Mouse (Mus musculus): ENCODE data around the gene Mettl7a1. TPM values are rescaled to one million over a fixed set of nuclear protein-coding genes. Genes with fewer than 3 reads are reported as not detected.
"Not testable (repeated sequence)": the region's sequence is repeated elsewhere in the genome, so short reads cannot be mapped to it uniquely, and the experiment has no call there.

Gene Mettl7a1
- polyA plus RNA-seq, 1 experiment from 2014 or later = 5.4 TPM

DNA sequence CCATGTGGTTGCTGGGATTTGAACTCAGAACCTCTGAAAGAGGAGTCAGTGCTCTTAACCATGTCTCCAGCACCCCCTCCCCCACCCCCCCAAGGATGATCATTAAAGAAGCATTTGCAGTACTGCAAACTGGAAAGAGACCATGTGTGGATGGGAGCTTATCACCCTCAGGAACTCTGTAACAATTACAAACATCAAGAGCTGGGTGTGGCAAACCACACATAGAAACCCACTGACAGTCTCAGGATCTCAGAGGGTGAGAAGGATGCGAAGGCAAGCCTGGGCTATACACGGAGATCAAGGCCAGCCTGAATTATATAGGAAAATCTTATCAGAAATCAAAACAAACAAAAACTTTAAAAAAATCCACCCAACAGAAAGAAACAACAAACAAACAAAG lies 2.3 kb downstream of the Mettl7a1 start:
- Histone ChIP-seq H3K27ac (replicated peaks) (no peak overlapping the region), H3K9ac (replicated peaks) (no peak overlapping the region), H3K36me3 (no peaks in the 10 kb centered on the region), H3K9me3 (no peaks in the 10 kb centered on the region), H3K4me3 (no peak overlapping the region), H3K27me3 (no peaks in the 10 kb centered on the region), H3K4me2 (replicated peaks) (no peak overlapping the region), H3K4me1 (peaks cover 15% of the 10 kb centered on the region)
- ATAC-seq (replicated peaks) = no peak
- WGBS = 90% methylated on average over 2 of the region's 2 CpGs

DNA sequence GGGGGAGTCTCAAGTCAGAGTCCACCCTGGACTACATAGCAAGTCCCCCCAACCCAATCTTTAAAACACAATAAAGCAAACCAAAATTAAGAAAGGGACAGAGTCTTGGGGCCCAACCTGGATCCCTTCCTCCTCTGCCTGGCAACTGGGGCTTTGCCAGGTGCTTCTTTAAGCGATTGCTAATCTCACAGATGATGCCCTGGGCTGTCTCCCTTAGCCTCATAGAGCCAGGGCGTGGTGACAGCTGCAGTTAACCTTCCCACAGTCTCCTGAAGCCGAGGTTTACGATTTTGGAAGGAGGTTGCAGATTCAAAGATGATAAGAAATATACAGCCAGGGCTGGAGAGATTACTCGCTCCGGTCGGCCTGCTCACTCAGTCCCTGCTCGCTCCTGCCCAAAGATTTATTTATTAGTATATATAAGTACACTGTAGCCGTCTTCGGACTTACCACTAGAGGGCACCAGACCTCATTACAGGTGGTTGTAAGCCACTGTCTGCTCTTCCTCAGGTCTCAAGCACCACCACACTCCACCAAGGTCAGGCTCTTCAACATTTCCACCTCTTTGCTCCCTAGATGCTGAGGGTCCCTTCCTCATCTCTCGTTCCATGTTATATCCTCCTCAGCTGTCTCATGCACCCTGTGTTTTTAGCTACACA lies 3.6 kb downstream of the Mettl7a1 start:
- ATAC-seq (replicated peaks); H3K27ac ChIP-seq (replicated peaks); H3K9me3 ChIP-seq; H3K36me3 ChIP-seq; H3K27me3 ChIP-seq; H3K4me2 ChIP-seq (replicated peaks); H3K4me3 ChIP-seq; H3K9ac ChIP-seq (replicated peaks): not testable (repeated sequence)
- peaks cover 15% of the 10 kb centered on the region for H3K4me1 ChIP-seq
- WGBS = 41% methylated on average over 11 of the region's 11 CpGs

DNA sequence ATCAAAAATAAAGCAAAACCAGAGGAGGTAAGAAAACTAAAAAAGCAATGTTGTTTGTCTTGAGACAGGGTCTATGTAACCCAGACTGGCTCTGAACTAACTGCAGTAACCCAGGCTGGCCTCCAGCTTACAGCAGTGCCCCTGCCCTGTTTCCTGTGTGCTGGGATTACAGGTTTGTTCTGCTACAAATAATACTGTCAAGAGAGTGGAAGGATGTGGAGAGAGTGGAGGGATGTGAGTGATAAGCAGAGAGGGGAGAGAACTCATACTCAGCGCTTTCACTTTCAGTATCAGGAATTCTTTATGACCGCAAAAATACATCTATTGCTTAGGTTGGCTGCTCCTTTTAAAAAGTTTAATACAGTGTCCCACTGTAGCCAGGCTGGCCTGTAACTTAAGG lies 8.4 kb downstream of the Mettl7a1 start:
- 98% methylated on average over 2 of the region's 2 CpGs for WGBS
- no peaks in the 10 kb centered on the region for H3K36me3 ChIP-seq

DNA sequence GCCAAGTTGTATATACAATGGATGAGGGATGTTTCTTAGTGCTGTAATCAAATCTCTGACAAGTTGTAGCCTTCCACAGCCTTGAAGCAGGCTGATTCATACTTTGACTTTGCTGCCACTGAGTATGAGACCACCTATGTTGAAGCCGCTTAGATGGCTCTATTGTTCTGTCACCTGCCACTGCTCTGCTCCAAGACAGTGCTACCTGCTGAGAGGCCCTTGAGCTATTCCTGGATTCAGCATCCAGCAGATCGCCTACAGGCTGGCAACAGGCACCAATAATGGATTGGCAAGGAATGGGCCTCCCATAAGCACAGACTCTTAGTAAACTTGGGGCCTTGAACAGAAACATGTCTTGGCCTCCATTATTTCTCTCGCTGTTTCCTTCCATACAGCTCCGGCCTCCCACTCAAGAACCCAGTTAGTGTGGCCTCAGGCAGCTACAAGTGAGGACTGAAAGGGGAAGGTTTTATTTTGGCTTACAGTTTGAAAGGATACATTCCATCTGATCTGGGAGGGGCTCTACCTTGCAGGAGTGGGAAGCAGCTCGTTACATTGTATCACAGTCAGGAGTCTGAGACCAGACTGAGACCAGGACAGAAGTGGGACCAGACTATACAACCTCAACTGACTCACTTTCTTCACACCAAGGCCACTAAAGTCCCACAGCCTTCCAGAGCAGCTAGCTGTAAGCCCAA lies 10.7 kb downstream of the Mettl7a1 start:
- H3K9ac ChIP-seq (replicated peaks) = no peak overlapping the region
- ATAC-seq (replicated peaks) = no peak
- 84% methylated on average over 5 of the region's 5 CpGs for WGBS

More for the DNA sequence above, 8.4 kb downstream of the Mettl7a1 start:
- Histone ChIP-seq H3K27me3 (no peaks in the 10 kb centered on the region), H3K9ac (replicated peaks) (no peak overlapping the region), H3K9me3 (no peaks in the 10 kb centered on the region), H3K27ac (replicated peaks) (no peak overlapping the region), H3K4me1 (no peaks in the 10 kb centered on the region), H3K4me2 (replicated peaks) (no peak overlapping the region), H3K4me3 (no peak overlapping the region)
- no peak for ATAC-seq (replicated peaks)

DNA sequence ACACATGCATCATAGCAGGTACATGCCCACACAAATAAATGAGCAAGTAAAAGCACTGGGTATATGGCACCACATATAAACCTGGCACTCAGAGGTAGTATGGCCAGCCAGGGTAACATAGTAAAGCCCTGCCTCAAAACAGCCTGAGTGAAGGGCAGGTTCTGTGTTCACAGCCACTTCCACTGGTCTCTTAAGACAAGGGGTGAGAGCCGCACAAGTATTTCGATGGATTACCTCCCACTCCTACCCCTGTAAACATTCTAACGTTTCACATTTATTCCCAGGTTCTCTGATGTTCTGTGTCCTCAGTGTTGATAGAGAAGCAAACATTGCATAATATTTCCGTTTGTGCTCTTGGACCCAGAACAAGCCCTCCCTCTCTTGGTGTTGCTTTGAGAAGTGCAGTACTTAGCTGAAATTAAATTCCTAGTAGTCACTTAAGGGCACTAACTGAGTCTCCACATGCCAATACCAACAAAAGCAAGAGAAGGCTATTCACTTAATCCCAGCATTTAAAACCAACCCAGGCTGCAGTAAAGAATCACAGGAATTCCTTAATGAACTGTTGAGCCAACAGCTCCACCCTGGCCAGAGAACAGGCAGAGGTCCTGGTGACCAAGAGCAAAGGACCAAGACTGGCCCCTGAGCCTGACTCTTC lies 14.2 kb downstream of the Mettl7a1 start:
- not testable (repeated sequence) for ATAC-seq (replicated peaks); H3K27ac ChIP-seq (replicated peaks); H3K9me3 ChIP-seq; H3K27me3 ChIP-seq; H3K4me1 ChIP-seq; H3K4me2 ChIP-seq (replicated peaks); H3K36me3 ChIP-seq; H3K9ac ChIP-seq (replicated peaks); H3K4me3 ChIP-seq
- 45% methylated on average over 4 of the region's 4 CpGs for WGBS

More for the DNA sequence above, 10.7 kb downstream of the Mettl7a1 start:
- Histone ChIP-seq H3K36me3 (no peaks in the 10 kb centered on the region), H3K4me1 (no peaks in the 10 kb centered on the region), H3K9me3 (no peaks in the 10 kb centered on the region), H3K27ac (replicated peaks) (no peak overlapping the region), H3K27me3 (no peaks in the 10 kb centered on the region), H3K4me2 (replicated peaks) (no peak overlapping the region), H3K4me3 (no peak overlapping the region)

DNA sequence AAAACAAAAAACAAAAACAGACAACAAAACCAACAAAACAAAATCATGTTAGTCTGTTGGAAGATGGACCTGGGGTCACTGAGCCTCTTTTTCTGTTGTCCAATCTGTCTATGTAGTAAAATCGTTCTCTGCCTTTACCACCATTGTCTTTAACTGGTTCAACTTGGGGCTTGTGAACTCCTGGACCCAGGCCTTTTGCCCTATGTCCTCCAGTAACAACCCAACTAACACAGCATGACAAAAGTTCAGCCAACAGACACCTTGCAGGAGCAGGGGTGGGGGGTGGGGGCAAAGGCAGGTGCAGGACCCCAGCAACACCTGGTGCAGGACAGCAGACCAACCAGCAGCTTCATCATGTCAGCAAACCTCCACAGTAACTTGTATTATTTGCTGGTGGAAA lies 15.9 kb downstream of the Mettl7a1 start:
- no peaks in the 10 kb centered on the region for H3K9me3 ChIP-seq
- H3K27me3 ChIP-seq = no peaks in the 10 kb centered on the region
- WGBS = 80% methylated on average over 1 of the region's 1 CpGs
- H3K4me3 ChIP-seq = no peak overlapping the region
- H3K36me3 ChIP-seq = no peaks in the 10 kb centered on the region
- H3K4me1 ChIP-seq = no peaks in the 10 kb centered on the region
- no peak overlapping the region for H3K9ac ChIP-seq (replicated peaks)
- H3K4me2 ChIP-seq (replicated peaks) = no peak overlapping the region
- ATAC-seq (replicated peaks) = no peak
- H3K27ac ChIP-seq (replicated peaks) = no peak overlapping the region

DNA sequence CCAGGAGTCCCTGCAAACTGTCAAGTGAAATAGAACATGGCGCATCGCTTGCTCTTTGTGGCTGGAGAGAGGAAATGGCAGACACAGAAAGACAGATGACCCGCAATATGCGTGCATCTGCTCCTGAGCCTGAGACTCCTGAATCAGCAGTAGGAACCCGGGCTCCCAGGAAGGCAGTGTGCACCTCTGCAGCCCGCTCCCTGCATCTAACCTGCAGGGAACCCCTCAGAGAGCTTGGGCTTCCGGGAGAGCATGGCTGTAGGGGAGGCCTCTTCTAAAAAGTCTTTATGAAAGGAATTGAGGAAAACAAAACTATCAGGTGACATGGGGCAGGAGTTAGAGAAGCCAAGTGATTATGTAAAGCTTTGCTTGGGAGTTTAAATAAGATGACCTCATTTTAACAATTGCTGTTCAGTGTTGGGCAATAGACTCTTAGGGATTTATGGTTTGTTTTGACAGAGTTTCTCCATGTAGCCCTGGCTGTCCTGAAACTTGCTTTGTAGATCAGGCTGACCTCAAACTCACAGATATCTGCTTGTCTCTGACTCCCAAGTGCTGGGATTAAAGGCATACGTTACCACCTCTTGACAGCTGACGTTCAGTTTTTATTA lies 16.5 kb downstream of the Mettl7a1 start:
- no peak overlapping the region for H3K4me3 ChIP-seq
- no peaks in the 10 kb centered on the region for H3K9me3 ChIP-seq
- H3K4me1 ChIP-seq = no peaks in the 10 kb centered on the region
- H3K27ac ChIP-seq (replicated peaks) = no peak overlapping the region
- no peak overlapping the region for H3K9ac ChIP-seq (replicated peaks)
- no peaks in the 10 kb centered on the region for H3K27me3 ChIP-seq
- no peak overlapping the region for H3K4me2 ChIP-seq (replicated peaks)
- ATAC-seq (replicated peaks) = no peak
- 77% methylated on average over 9 of the region's 9 CpGs for WGBS
- no peaks in the 10 kb centered on the region for H3K36me3 ChIP-seq

DNA sequence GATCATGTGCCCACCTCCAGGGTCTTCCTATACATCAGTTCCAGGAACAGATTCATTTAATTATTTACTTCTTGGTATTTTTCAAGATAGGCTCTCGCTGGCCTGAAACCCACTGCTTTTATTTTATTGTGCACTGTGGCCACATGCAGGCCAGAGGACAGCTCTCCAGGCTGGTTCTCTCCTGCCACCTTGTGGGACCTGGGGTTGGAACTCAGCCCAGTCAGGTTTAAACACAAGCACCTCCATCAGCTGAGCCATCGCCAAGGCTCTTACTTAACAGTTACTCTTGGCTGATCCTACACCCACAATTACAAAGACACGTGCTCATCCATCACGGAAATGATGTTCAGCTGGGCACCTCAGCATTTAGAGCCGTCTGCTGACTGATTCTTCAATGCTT lies 17.2 kb downstream of the Mettl7a1 start:
- Histone ChIP-seq H3K36me3 (no peaks in the 10 kb centered on the region), H3K27ac (replicated peaks) (no peak overlapping the region), H3K27me3 (no peaks in the 10 kb centered on the region), H3K9ac (replicated peaks) (no peak overlapping the region), H3K9me3 (no peaks in the 10 kb centered on the region), H3K4me3 (no peak overlapping the region), H3K4me1 (no peaks in the 10 kb centered on the region), H3K4me2 (replicated peaks) (no peak overlapping the region)
- 54% methylated on average over 5 of the region's 5 CpGs for WGBS
- no peak for ATAC-seq (replicated peaks)

DNA sequence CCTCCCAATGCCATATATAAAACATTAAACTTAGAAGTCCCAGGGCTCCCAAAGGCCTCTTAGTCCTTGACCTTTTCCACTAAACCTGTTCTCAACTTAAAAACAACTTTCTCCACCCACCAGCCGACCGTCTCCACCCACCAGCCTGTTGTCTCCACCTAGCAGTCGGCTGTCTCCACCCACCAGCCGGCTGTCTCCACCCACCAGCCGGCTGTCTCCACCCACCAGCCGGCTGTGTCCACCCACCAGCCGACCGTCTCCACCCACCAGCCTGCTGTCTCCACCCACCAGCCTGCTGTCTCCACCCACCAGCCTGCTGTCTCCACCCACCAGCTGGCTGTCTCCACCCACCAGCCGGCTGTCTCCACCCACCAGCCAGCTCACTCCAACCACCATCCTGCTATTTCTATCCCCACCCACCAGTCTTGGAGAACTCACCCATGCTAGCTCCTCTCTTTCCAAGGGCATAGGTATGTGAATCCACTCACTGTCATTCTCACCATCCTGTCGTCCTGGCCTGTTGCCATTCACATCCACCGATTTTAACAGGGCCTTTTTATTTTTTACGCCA lies 20.2 kb downstream of the Mettl7a1 start:
- H3K4me1 ChIP-seq = no peaks in the 10 kb centered on the region
- no peaks in the 10 kb centered on the region for H3K27me3 ChIP-seq
- no peak overlapping the region for H3K4me3 ChIP-seq
- H3K27ac ChIP-seq (replicated peaks) = no peak overlapping the region
- no peak overlapping the region for H3K4me2 ChIP-seq (replicated peaks)
- no peaks in the 10 kb centered on the region for H3K36me3 ChIP-seq
- 76% methylated on average over 12 of the region's 12 CpGs for WGBS
- H3K9me3 ChIP-seq = no peaks in the 10 kb centered on the region
- no peak overlapping the region for H3K9ac ChIP-seq (replicated peaks)
- ATAC-seq (replicated peaks) = no peak

DNA sequence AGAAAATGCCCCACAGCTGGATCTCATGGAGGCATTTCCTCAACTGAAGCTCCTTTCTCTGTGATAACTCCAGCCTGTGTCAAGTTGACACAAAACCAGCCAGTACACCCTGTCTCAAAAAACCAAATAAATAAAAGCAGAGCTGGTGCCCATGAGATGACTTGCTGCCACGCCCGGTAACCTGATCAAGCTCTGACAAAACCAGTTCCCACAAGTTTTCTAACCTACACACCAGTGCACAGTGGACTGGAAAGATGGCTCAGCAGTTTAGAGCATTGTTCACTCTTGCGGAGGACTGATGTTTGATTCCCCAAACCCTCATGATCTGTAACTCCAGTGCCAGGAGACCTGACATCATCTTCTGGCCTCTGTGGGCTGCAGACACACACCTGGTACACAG lies 21.3 kb downstream of the Mettl7a1 start:
- no peaks in the 10 kb centered on the region for H3K4me1 ChIP-seq
- H3K27me3 ChIP-seq = no peaks in the 10 kb centered on the region
- H3K27ac ChIP-seq (replicated peaks) = no peak overlapping the region
- 93% methylated on average over 3 of the region's 3 CpGs for WGBS
- no peaks in the 10 kb centered on the region for H3K36me3 ChIP-seq
- no peak overlapping the region for H3K4me2 ChIP-seq (replicated peaks)
- no peak for ATAC-seq (replicated peaks)
- H3K4me3 ChIP-seq = no peak overlapping the region
- H3K9me3 ChIP-seq = no peaks in the 10 kb centered on the region
- H3K9ac ChIP-seq (replicated peaks) = no peak overlapping the region

DNA sequence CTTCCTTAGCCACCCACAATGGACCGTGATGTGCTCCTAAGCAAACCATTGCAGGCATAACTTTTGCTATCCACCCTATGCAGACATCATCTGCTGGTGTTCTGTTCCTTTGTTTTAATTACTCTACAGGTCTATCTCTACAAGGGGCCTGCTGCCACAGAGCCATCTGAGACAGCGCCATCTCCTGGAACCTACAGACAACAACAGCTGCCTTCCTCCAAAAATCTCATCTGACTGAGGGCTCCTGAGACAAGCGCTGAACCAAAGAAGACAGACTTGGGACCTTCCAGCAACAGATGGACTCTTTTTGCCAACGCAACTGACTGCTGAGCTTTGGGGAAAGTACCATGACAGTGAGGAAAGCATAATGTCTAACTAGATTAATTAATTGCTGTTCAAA lies 24.1 kb downstream of the Mettl7a1 start:
- H3K27ac ChIP-seq (replicated peaks); H3K4me2 ChIP-seq (replicated peaks); H3K4me1 ChIP-seq; H3K27me3 ChIP-seq; H3K9ac ChIP-seq (replicated peaks); H3K36me3 ChIP-seq; ATAC-seq (replicated peaks); H3K4me3 ChIP-seq; H3K9me3 ChIP-seq: not testable (repeated sequence)
- WGBS = 72% methylated on average over 4 of the region's 4 CpGs

DNA sequence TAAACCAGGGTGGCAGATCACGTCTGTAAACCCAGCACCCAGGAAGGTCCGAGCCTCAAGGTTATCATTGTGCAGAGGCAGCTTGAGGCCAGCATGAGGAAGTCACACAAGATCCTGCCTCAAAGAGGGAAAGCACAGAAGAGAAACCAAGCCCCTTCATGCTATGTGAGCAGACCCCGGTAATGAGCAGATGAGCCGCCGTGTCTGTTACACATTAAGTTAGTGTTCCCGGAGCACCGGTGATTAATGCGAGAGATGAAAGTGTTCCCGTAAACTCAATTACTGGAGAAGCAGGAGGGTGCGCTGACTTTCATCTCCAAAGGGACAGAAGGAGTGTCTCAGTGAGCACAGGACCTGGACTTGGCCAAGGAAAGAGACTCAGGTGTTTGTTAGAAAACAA lies 25.4 kb downstream of the Mettl7a1 start:
- H3K9ac ChIP-seq (replicated peaks); H3K27me3 ChIP-seq; H3K36me3 ChIP-seq; H3K4me2 ChIP-seq (replicated peaks); H3K4me3 ChIP-seq; ATAC-seq (replicated peaks); H3K27ac ChIP-seq (replicated peaks); H3K9me3 ChIP-seq; H3K4me1 ChIP-seq: not testable (repeated sequence)
- WGBS = 66% methylated on average over 10 of the region's 10 CpGs
